In the genomic region with DNA sequence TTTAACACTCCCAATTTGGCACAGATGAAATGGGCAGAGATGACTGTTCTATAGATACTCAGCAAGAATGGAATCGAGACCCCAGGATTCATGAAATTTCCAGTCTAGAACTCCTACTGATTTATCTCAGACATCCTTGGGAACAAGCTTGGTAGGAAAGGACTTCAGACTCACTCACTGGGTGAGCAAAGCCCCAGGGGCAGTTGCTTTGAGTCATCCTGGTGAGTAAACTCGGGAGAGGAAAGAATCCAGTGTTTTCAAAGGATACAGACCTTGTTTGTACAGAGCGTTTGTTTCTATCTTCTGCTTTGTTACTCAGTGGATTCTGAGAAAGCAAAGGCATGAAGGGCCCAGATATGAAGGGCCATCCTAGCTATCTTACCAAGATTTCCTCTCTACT, we compare ENCODE assay signal across 14 mouse cellular contexts.
"Had no signal": no experiment of that assay in that cellular context is flagged by ENCODE, and none has a peak within 500 bp of the region (broad histone marks: within the 10 kb centered on the region; RNA-seq: fewer than 3 reads in every experiment).

No protein-coding gene starts in this region.

- ATAC-seq: midbrain, embryonic 15.5 days had no signal

- H3K4me1 ChIP-seq: megakaryocyte, embryonic 14.5 days; midbrain, embryonic 15.5 days; neural tube, embryonic 12.5 days had no signal

- H3K9ac ChIP-seq: kidney, embryonic 15.5 days; limb, embryonic 13.5 days; liver, embryonic 13.5 days; lung, embryonic 14.5 days; midbrain, embryonic 15.5 days; neural tube, embryonic 12.5 days had no signal

- DNase-seq: kidney, postnatal 14 days; left cerebral cortex, postnatal 4 days; liver, embryonic 13.5 days; lung, embryonic 14.5 days; lung, postnatal 10 days; thymus, postnatal 4 days had no signal

- H3K4me2 ChIP-seq: kidney, embryonic 15.5 days; limb, embryonic 13.5 days; liver, embryonic 13.5 days; lung, embryonic 14.5 days; midbrain, embryonic 11.5 days; midbrain, embryonic 15.5 days; neural tube, embryonic 12.5 days had no signal

- H3K27ac ChIP-seq: kidney, embryonic 15.5 days; limb, embryonic 13.5 days; liver, embryonic 13.5 days; macrophage; midbrain, embryonic 15.5 days; neural tube, embryonic 12.5 days; stomach, postnatal 0 days had no signal

- H3K27me3 ChIP-seq: kidney, embryonic 15.5 days; limb, embryonic 13.5 days; liver, embryonic 13.5 days; megakaryocyte, embryonic 14.5 days; midbrain, embryonic 15.5 days; neural tube, embryonic 12.5 days had no signal

- H3K9me3 ChIP-seq: kidney, embryonic 15.5 days; limb, embryonic 13.5 days; liver, embryonic 13.5 days; midbrain, embryonic 15.5 days had no signal

- H3K4me3 ChIP-seq: kidney, embryonic 15.5 days; limb, embryonic 13.5 days; liver, embryonic 13.5 days; megakaryocyte, embryonic 14.5 days; midbrain, embryonic 15.5 days; neural tube, embryonic 12.5 days had no signal
